Comparison of ENCODE assay signal across 9 mouse cellular contexts in genomic region chr10:13832546-13833033, GRCm38 (mm10). TPM values are rescaled to one million over a fixed set of nuclear protein-coding genes. Genes with fewer than 3 reads are reported as not detected.
DNase-seq lines count a peak whose midpoint lies in the region; TF ChIP-seq lines count a peak whose summit lies in the region.
"Had no signal": no experiment of that assay in that cellular context is flagged by ENCODE, and none has a peak within 500 bp of the region (broad histone marks: within the 10 kb centered on the region; RNA-seq: fewer than 3 reads in every experiment).

No protein-coding gene starts in this region.

- no peaks in the 10 kb centered on the region; the same call in 1 of the 2 replicates for H3K4me1 ChIP-seq in lung, adult 2 months (ENCODE audit: control insufficient read depth, insufficient read depth, low read length)
- H3K4me1 ChIP-seq: stomach, embryonic 15.5 days had no signal

- TF ChIP-seq POLR2A in lung, adult 2 months (IDR thresholded peaks at IDR 0.05; ENCODE audit: borderline replicate concordance, extremely low read depth, low read depth, low read length), result no peak

- 60% methylated on average over 7 of the region's 7 CpGs for WGBS in lung, adult 2 months

- TF ChIP-seq CTCF in lung, adult 2 months (IDR thresholded peaks at IDR 0.05; ENCODE audit: insufficient read depth, low read length), result no peak

- peak; percentile 33 to 34 for DNase-seq in lung, adult 18-20 months
- DNase-seq in lung, adult 2 months, result no peak
- DNase-seq in gonadal fat pad, adult 2 months (ENCODE audit: low read depth), result peak; percentile 30
- DNase-seq in lung, postnatal 10 days, result peak; percentile 31
- no peak for DNase-seq in adrenal gland, postnatal 14 days
- DNase-seq in kidney, postnatal 14 days, result no peak
- no peak for DNase-seq in MN1 (ENCODE audit: low spot score)
- DNase-seq: cerebellum, adult 9-10 months had no signal

- no peak overlapping the region for H3K4me3 ChIP-seq in lung, adult 2 months (replicated peaks; ENCODE audit: extremely low read depth, low read depth, low read length)
- H3K4me3 ChIP-seq: stomach, embryonic 15.5 days had no signal

RNA-seq across cellular contexts. Expression of gene Aig1, which starts 36.2 kb away (rescaled TPM):
- polyA plus RNA-seq in lung, adult 2 months (2012; rRNA removed), result 67.5 and 76.5 TPM in 2 replicates
- 56.2 and 57.4 TPM in 2 replicates for polyA plus RNA-seq in gonadal fat pad, adult 2 months (2012; rRNA removed)
- total RNA-seq in adrenal gland, postnatal 14 days (2021), result 27.1 and 29.3 TPM in 2 replicates

Comparison
In these comparisons a context has a peak if more than half of its experiments do, and no peak if none do; other contexts are left out.
1. DNase-seq: peak in lung, adult 18-20 months (2 of 2), gonadal fat pad, adult 2 months (single experiment) and lung, postnatal 10 days (single experiment); none in lung, adult 2 months (single experiment), adrenal gland, postnatal 14 days (single experiment), kidney, postnatal 14 days (single experiment) and MN1 (single experiment).